Mouse (Mus musculus) small intestine, adult 2 months (tissue): ENCODE measurements around the gene Cfap57.

ENCODE experiments used
- CTCF ChIP-seq: fragments of 200-500 bp; IDR thresholded peaks from 2 replicates; pipeline ENCODE4 v1.5.1; 2012; ENCODE audit warnings: low read depth, mild to moderate bottlenecking, control low read depth, inconsistent platforms, low read length, moderate library complexity, mixed read lengths; ENCODE audit not compliant: insufficient replicate concordance, insufficient read length; ENCODE audit errors: extremely low read depth
- POLR2A ChIP-seq: fragments of 200-500 bp; IDR thresholded peaks from 2 replicates; pipeline ENCODE4 v1.6.1; 2012; ENCODE audit warnings: low read depth, mild to moderate bottlenecking, control low read depth, inconsistent platforms, low read length, moderate library complexity

DNA sequence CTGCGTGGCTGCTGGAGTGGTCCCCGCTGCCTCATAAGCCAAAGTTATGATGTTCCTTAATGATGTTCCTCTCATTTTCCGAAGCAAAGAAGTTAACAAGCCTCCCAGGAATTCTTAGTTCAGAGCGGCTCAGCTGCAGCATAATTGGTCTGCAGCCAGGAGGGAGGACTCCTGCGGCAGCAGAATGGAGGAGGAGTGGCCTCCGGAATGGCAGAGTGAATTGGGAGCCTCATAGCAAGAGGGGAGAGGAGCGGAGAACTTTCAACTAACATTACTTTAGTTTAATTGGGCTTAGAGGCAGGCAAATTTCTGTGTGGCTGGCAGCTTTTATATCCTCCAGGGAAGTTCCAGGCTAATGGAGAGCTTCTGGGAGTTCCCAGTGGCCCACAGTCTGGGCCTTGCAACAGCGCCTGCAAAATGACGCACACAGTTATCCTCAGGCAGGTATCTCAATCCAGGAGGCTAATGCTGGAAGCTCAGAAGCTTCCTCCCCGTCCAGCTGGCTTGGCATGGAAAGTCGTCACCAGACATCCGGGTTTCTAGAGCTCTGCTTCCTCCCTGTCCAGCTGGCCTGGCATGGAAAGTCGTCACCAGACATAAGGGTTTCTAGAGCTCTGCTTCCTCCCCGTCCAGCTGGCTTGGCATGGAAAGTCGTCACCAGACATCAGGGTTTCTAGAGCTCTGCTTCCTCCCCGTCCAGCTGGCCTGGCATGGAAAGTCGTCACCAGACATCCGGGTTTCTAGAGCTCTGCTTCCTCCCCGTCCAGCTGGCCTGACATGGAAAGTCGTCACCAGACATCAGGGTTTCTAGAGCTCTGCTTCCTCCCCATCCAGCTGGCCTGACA, 22.0 kb upstream of the Cfap57 start:
- TF ChIP-seq CTCF (no peak), POLR2A (no peak)
